Mouse (Mus musculus) CH12.LX (cell line): ENCODE measurements at regions not wholly inside any gene's neighbourhood (a gene's known extent, or its start where the extent isn't known, plus 50 kb on each side); places are given as distances from the start of the nearest gene placed in this dataset.

ENCODE experiments used
- DNase-seq: peaks from one replicate; pipeline ENCODE4 v3.0.0-alpha.2; 2013; ENCODE audit errors: extremely low read depth
- H3K27ac ChIP-seq: 2 replicates; pipeline ENCODE4 v1.5.1; 2012; ENCODE audit warnings: low read depth, mild to moderate bottlenecking, control low read depth, moderate library complexity; ENCODE audit not compliant: insufficient read depth
- H3K27me3 ChIP-seq: replicated peaks from 2 replicates; pipeline ENCODE3; 2012; ENCODE audit warnings: inconsistent platforms
- H3K36me3 ChIP-seq, 2 experiments: replicated peaks in 1 of 2; 2 replicates each; pipeline versions ENCODE3 to v1.6.1; 2012; ENCODE audit warnings: inconsistent platforms in 1 of 2, low read length in 1 of 2, mild to moderate bottlenecking in 1 of 2, mixed read lengths in 1 of 2, moderate library complexity in 1 of 2; ENCODE audit not compliant: control insufficient read depth in 1 of 2, insufficient read depth in 1 of 2
- H3K4me1 ChIP-seq, 2 experiments: 2 replicates each; pipeline ENCODE4 v1.6.1; 2012; ENCODE audit warnings: inconsistent platforms in 1 of 2, moderate library complexity in 1 of 2; ENCODE audit not compliant: insufficient read depth in 2 of 2, control insufficient read depth in 1 of 2
- H3K4me2 ChIP-seq: 2 replicates; pipeline ENCODE4 v1.6.1; 2012; ENCODE audit warnings: low read depth, mild to moderate bottlenecking, control low read depth; ENCODE audit not compliant: poor library complexity, insufficient read depth, severe bottlenecking
- H3K4me3 ChIP-seq, 3 experiments: fragments of 150-350 bp in 1 of 3; sonication (generic) in 1 of 3; replicated peaks in 1 of 3; 2 replicates each; pipeline versions ENCODE3 to v1.5.1; 2011 to 2012; ENCODE audit warnings: low read depth in 2 of 3, low read length in 2 of 3, mild to moderate bottlenecking in 2 of 3, moderate library complexity in 2 of 3, control low read depth in 1 of 3, improper control_type of control experiment in 1 of 3, inconsistent platforms in 1 of 3, mixed read lengths in 1 of 3; ENCODE audit not compliant: poor library complexity in 1 of 3
- H3K79me2 ChIP-seq: replicated peaks from 2 replicates; pipeline ENCODE4 v1.6.1; 2012; ENCODE audit warnings: mild to moderate bottlenecking, moderate library complexity; ENCODE audit not compliant: control insufficient read depth, poor library complexity, insufficient read depth, severe bottlenecking; ENCODE audit errors: extremely low read depth
- H3K9ac ChIP-seq: 2 replicates; pipeline ENCODE4 v1.6.1; 2012; ENCODE audit warnings: low read depth, mild to moderate bottlenecking, control low read depth, moderate library complexity; ENCODE audit not compliant: insufficient read depth
- H3K9me3 ChIP-seq: replicated peaks from 2 replicates; pipeline ENCODE3; 2012; ENCODE audit warnings: low read length, inconsistent platforms, mixed read lengths
- BHLHE40 ChIP-seq: IDR thresholded peaks from 2 replicates; pipeline ENCODE4 v1.6.1; 2011; ENCODE audit warnings: mild to moderate bottlenecking, low read depth, low read length, improper control_type of control experiment
- CHD1 ChIP-seq: IDR thresholded peaks from 2 replicates; pipeline ENCODE4 v1.6.1; 2012; ENCODE audit warnings: low read depth, low read length, improper control_type of control experiment, inconsistent platforms
- ELF1 ChIP-seq: IDR thresholded peaks from 2 replicates; pipeline ENCODE4 v1.6.1; 2014; ENCODE audit warnings: low read depth, mild to moderate bottlenecking, inconsistent platforms, low read length, improper control_type of control experiment
- EP300 ChIP-seq: IDR thresholded peaks from 2 replicates; pipeline ENCODE4 v1.6.1; 2011; ENCODE audit warnings: low read length, improper control_type of control experiment
- GABPA ChIP-seq: IDR thresholded peaks from 2 replicates; pipeline ENCODE4 v1.6.1; 2012; ENCODE audit warnings: low read depth, low read length, improper control_type of control experiment, inconsistent platforms; ENCODE audit not compliant: insufficient replicate concordance
- KAT2A ChIP-seq: IDR thresholded peaks from 2 replicates; pipeline ENCODE4 v1.6.1; 2012; ENCODE audit warnings: low read length, improper control_type of control experiment, inconsistent platforms; ENCODE audit not compliant: insufficient replicate concordance
- MAFK ChIP-seq: IDR thresholded peaks from 2 replicates; pipeline ENCODE4 v1.6.1; 2011; ENCODE audit warnings: low read length, improper control_type of control experiment; ENCODE audit not compliant: insufficient replicate concordance
- MAX ChIP-seq: IDR thresholded peaks from 2 replicates; pipeline ENCODE4 v1.6.1; 2011; ENCODE audit warnings: low read length, improper control_type of control experiment
- MXI1 ChIP-seq: IDR thresholded peaks from 2 replicates; pipeline ENCODE4 v1.6.1; 2011; ENCODE audit warnings: mild to moderate bottlenecking, low read depth, low read length, improper control_type of control experiment
- MYC ChIP-seq: IDR thresholded peaks from 2 replicates; pipeline ENCODE4 v1.6.1; 2011; ENCODE audit warnings: low read depth, mild to moderate bottlenecking, improper control_type of control experiment, low read length
- NRF1 ChIP-seq: IDR thresholded peaks from 2 replicates; pipeline ENCODE4 v1.6.1; 2014; ENCODE audit warnings: low read depth, mild to moderate bottlenecking, inconsistent platforms, low read length, improper control_type of control experiment, moderate library complexity
- POLR2A ChIP-seq: IDR thresholded peaks from 2 replicates; pipeline ENCODE4 v1.6.1; 2011; ENCODE audit warnings: low read depth, mild to moderate bottlenecking, improper control_type of control experiment, low read length
- POLR2AphosphoS2 ChIP-seq: IDR thresholded peaks from 2 replicates; pipeline ENCODE4 v1.6.1; 2011; ENCODE audit warnings: low read depth, low read length, improper control_type of control experiment
- RCOR1 ChIP-seq: conservative IDR thresholded peaks from 2 replicates; pipeline ENCODE4 v1.6.1; 2012; ENCODE audit warnings: low read depth, mild to moderate bottlenecking, inconsistent platforms, low read length, improper control_type of control experiment
- SIN3A ChIP-seq: IDR thresholded peaks from 2 replicates; pipeline ENCODE4 v1.6.1; 2012; ENCODE audit warnings: low read length, improper control_type of control experiment, inconsistent platforms
- TBP ChIP-seq: conservative IDR thresholded peaks from 2 replicates; pipeline ENCODE4 v1.6.1; 2011; ENCODE audit warnings: low read depth, low read length, improper control_type of control experiment
- USF1 ChIP-seq: IDR thresholded peaks from 2 replicates; pipeline ENCODE4 v1.6.1; 2014; ENCODE audit warnings: low read depth, mild to moderate bottlenecking, inconsistent platforms, low read length, improper control_type of control experiment
- ZC3H11A ChIP-seq: IDR thresholded peaks from 2 replicates; pipeline ENCODE4 v1.6.1; 2012; ENCODE audit warnings: low read depth, mild to moderate bottlenecking, inconsistent platforms, low read length, improper control_type of control experiment
- ZKSCAN1 ChIP-seq: IDR thresholded peaks from 2 replicates; pipeline ENCODE4 v1.6.1; 2012; ENCODE audit warnings: low read depth, inconsistent platforms, low read length, improper control_type of control experiment, borderline replicate concordance
- ZMIZ1 ChIP-seq: IDR thresholded peaks from 2 replicates; pipeline ENCODE4 v1.6.1; 2012; ENCODE audit warnings: low read depth, mild to moderate bottlenecking, inconsistent platforms, low read length, improper control_type of control experiment
- ZNF384 ChIP-seq: IDR thresholded peaks from 2 replicates; pipeline ENCODE4 v1.6.1; 2012; ENCODE audit warnings: low read depth, low read length, improper control_type of control experiment, inconsistent platforms
- dilution Hi-C: fragments of 300-500 bp; cut with MboI; formaldehyde crosslinking; loops from 2 replicates; pipeline ENCODE4 v1.14.3; 2020; ENCODE audit warnings: low sequenced_read_pairs; ENCODE audit not compliant: extremely low pct_unique_long_range_greater_than_20kb, extremely low pct_ligation_motif_present
- in situ Hi-C: fragments of 300-500 bp; cut with MboI; formaldehyde crosslinking; loops from 3 replicates; pipeline ENCODE4 v1.14.3; 2019; ENCODE audit warnings: low sequenced_read_pairs, low pct_ligation_motif_present, low pct_unique_long_range_greater_than_20kb, mixed read lengths

DNA sequence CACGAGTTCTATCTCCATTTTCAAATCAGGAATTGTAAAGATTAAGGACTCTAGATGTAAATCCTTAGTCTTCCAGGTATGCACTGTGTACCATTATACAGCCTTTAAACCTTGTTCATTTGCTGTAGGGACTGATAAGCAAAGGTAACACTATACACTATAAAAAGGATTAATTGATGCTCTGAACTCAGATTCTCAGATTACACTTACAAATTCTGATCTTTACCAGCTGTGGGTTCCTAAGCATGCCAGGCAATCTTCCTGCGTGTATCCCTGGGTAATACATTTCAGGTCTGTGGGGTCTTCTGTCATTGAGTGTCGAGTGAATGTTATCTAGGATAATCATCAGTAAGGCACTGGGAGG, 860.7 kb downstream of the Galc start:
- DNase-seq, result no peak
- Histone ChIP-seq H3K4me1 (no peaks in the 10 kb centered on the region), H3K9me3 (peaks cover 6% of the 10 kb centered on the region), H3K79me2 (no peaks in the 10 kb centered on the region), H3K9ac (no peak overlapping the region), H3K4me2 (no peak overlapping the region), H3K27me3 (no peaks in the 10 kb centered on the region), H3K36me3 (no peaks in the 10 kb centered on the region), H3K4me3 (no peak overlapping the region), H3K27ac (no peak overlapping the region)
- in situ Hi-C loops, result no loop called here
- no peak for TF ChIP-seq ZNF384
- TF ChIP-seq USF1, result no peak
- TF ChIP-seq ZC3H11A, result no peak
- dilution Hi-C loops, result no loop called here

DNA sequence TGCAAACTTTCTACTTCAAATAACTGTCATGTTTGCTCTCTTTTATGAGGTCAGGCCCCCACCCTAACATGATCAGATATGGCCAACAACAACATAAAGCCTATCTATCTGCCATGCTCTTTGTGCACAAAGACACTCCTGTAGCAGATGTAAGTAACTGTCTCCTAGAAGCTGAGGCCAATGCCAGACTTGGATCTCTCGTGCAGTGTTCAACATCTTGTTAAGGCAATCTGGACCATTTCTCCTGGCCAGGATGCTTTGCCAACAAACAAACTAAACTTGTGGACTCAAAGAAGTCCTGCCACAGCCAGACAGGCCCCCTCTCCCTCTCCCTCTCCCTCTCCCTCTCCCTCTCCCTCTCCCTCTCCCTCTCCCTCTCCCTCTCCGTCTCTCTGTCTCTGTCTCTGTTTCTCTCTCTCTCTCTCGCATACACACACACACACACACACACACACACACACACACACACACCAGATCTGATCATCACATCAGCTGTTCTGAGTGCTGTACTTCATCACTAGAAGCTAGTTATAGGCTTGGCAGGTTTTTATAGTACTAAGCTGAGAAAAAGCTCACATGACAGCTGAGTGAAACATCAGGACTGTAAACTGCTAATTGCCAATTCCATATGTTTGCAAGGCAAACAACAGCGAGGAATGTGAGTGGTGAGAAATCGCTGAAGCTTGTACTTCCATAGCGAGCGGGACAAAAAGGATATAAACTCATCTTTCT, 861.2 kb downstream of the Galc start:
- TF ChIP-seq NRF1 (no peak), MXI1 (no peak), BHLHE40 (no peak), ELF1 (no peak), RCOR1 (no peak), ZMIZ1 (no peak), MYC (no peak), EP300 (no peak), POLR2AphosphoS2 (no peak), ZNF384 (no peak), SIN3A (no peak), USF1 (no peak), TBP (no peak), POLR2A (no peak), MAFK (no peak), MAX (no peak), ZKSCAN1 (no peak), KAT2A (no peak), GABPA (no peak), CHD1 (no peak)
- TF ChIP-seq, all 38 proteins: peak for 0
- no peaks in the 10 kb centered on the region for H3K79me2 ChIP-seq
- no peak overlapping the region for H3K27ac ChIP-seq
- no peak for DNase-seq
- peaks cover 4% of the 10 kb centered on the region for H3K9me3 ChIP-seq
- H3K27me3 ChIP-seq, result no peaks in the 10 kb centered on the region
- H3K4me2 ChIP-seq, result no peak overlapping the region
- in situ Hi-C loops, result no loop called here
- no peak overlapping the region for H3K4me3 ChIP-seq
- dilution Hi-C loops, result no loop called here
- H3K9ac ChIP-seq, result no peak overlapping the region
- no peaks in the 10 kb centered on the region for H3K36me3 ChIP-seq
- no peaks in the 10 kb centered on the region for H3K4me1 ChIP-seq
